In genomic region chr2:167162516-167163021, GRCm38 (mm10) we compare ENCODE assay signal across 8 mouse cellular contexts. TPM values are rescaled to one million over a fixed set of nuclear protein-coding genes. Genes with fewer than 3 reads are reported as not detected.
A peak's percentile ranks its signal among the peaks of the same experiment; 100 is the strongest.
DNase-seq lines count a peak whose midpoint lies in the region; ATAC-seq lines count a peak whose summit lies in the region.

No protein-coding gene starts in this region.

- H3K9ac ChIP-seq in midbrain, embryonic 11.5 days (ENCODE audit: low read length): no peak overlapping the region
- no peak overlapping the region for H3K9ac ChIP-seq in midbrain, embryonic 16.5 days (ENCODE audit: low read depth, low read length)

- no peaks in the 10 kb centered on the region for H3K27me3 ChIP-seq in midbrain, embryonic 11.5 days (ENCODE audit: control insufficient read depth, insufficient read depth, low read length)
- H3K27me3 ChIP-seq in midbrain, embryonic 16.5 days (ENCODE audit: control insufficient read depth, insufficient read depth, low read depth, low read length): no peaks in the 10 kb centered on the region

- no peak overlapping the region for H3K27ac ChIP-seq in midbrain, embryonic 11.5 days (ENCODE audit: low read depth, low read length)
- H3K27ac ChIP-seq in midbrain, embryonic 16.5 days (ENCODE audit: low read length): no peak overlapping the region

- no peaks in the 10 kb centered on the region for H3K36me3 ChIP-seq in midbrain, embryonic 11.5 days (ENCODE audit: control insufficient read depth, insufficient read depth, low read length)
- peaks cover 2% of the 10 kb centered on the region; the same call in 1 of the 2 replicates for H3K36me3 ChIP-seq in midbrain, embryonic 16.5 days (ENCODE audit: control insufficient read depth, insufficient read depth, low read length)

- no peak for ATAC-seq in midbrain, embryonic 11.5 days (ENCODE audit: low FRiP score)
- ATAC-seq in midbrain, embryonic 16.5 days: no peak
- ATAC-seq in activated CD4-positive, CD25-positive, alpha-beta regulatory T cell, adult 4 months: no peak

- H3K4me3 ChIP-seq in midbrain, embryonic 11.5 days (ENCODE audit: low read depth, low read length): no peak overlapping the region
- H3K4me3 ChIP-seq in midbrain, embryonic 16.5 days (ENCODE audit: low read depth, low read length): no peak overlapping the region

- no peak overlapping the region for H3K4me2 ChIP-seq in midbrain, embryonic 11.5 days
- H3K4me2 ChIP-seq in midbrain, embryonic 16.5 days (ENCODE audit: low read length): no peak overlapping the region

- no peaks in the 10 kb centered on the region for H3K9me3 ChIP-seq in midbrain, embryonic 11.5 days (ENCODE audit: control insufficient read depth, low read length)
- H3K9me3 ChIP-seq in midbrain, embryonic 16.5 days (replicated peaks; ENCODE audit: control insufficient read depth, low read length, poor library complexity, severe bottlenecking): no peaks in the 10 kb centered on the region

- H3K4me1 ChIP-seq in midbrain, embryonic 11.5 days (ENCODE audit: control insufficient read depth, insufficient read depth, low read length): no peaks in the 10 kb centered on the region
- H3K4me1 ChIP-seq in midbrain, embryonic 16.5 days (ENCODE audit: control insufficient read depth, insufficient read depth, low read length): no peaks in the 10 kb centered on the region

- WGBS in midbrain, embryonic 11.5 days: 90% methylated on average over 10 of the region's 10 CpGs
- WGBS in midbrain, embryonic 16.5 days: 71% methylated on average over 10 of the region's 10 CpGs

- peak; percentile 41 to 53 for DNase-seq in cerebellum, postnatal 14 days
- no peak for DNase-seq in cerebellum, adult 11 months
- DNase-seq in midbrain, embryonic 11.5 days (ENCODE audit: low spot score, missing footprints): peak; percentile 53
- peak; percentile 78 to 79 for DNase-seq in heart, adult 9 months (ENCODE audit: low spot score in 2 of 2)
- peak; percentile 60 for DNase-seq in lung, postnatal 10 days
- DNase-seq in thymus, postnatal 25 days: no peak

RNA-seq across cellular contexts. Expression of gene Kcnb1, which starts 27.4 kb away (rescaled TPM):
- 0.75 and 0.96 TPM in 2 replicates for polyA plus RNA-seq in midbrain, embryonic 11.5 days (2014; fragmentation: Nextera tagmentation; extraction: Ambion mirVana)
- 3.9 and 4.0 TPM in 2 replicates for polyA plus RNA-seq in midbrain, embryonic 16.5 days (2015; fragmentation: Nextera tagmentation; extraction: Ambion mirVana)
- under 1 TPM; 0.61 to 0.96 TPM for polyA plus RNA-seq in activated CD4-positive, CD25-positive, alpha-beta regulatory T cell, adult 4 months (2017; shearing (Covaris generic))

Comparison
In these comparisons a context has a peak if more than half of its experiments do, and no peak if none do; other contexts are left out.
1. DNase-seq: peak in cerebellum, postnatal 14 days (2 of 2), midbrain, embryonic 11.5 days (single experiment), heart, adult 9 months (2 of 2) and lung, postnatal 10 days (single experiment); none in cerebellum, adult 11 months (single experiment) and thymus, postnatal 25 days (single experiment).